In the genomic region with DNA sequence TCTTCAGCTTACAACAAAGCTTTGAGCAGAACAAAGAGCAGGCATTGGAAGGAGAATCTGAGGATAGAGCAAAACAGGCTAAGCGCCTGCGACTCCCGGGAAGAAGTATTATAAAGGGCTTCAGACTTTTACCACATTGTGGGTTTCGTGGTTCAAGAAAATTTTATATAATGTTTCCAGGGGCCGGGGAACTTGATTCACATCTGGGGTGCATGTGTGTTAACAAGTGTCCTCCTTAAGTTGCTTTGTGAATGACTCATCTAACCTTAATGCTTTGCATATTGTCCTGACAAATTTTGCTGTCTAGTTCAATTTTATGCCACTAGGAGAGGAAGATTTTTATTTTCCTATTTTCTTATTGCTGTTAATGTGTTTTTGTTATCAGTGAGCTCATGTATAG, we compare ENCODE assay signal across 15 mouse cellular contexts.
"Had no signal": no experiment of that assay in that cellular context is flagged by ENCODE, and none has a peak within 500 bp of the region (broad histone marks: within the 10 kb centered on the region; RNA-seq: fewer than 3 reads in every experiment).

No protein-coding gene starts in this region.

- DNase-seq: kidney, adult 8-10 months; kidney, postnatal 36 days; layer of hippocampus, adult 9-11 months; layer of hippocampus, postnatal 36 days; left cerebral cortex, postnatal 4 days; lung, embryonic 14.5 days; lung, postnatal 36 days; right cerebral cortex, adult 18-20 months; right cerebral cortex, postnatal 25 days; thymus, postnatal 4 days had no signal

- H3K4me3 ChIP-seq: limb, embryonic 15.5 days; liver, embryonic 12.5 days; midbrain, embryonic 13.5 days; neural tube, embryonic 15.5 days had no signal

- H3K9ac ChIP-seq: limb, embryonic 15.5 days; liver, embryonic 12.5 days; lung, embryonic 14.5 days; midbrain, embryonic 13.5 days; neural tube, embryonic 15.5 days had no signal

- H3K27me3 ChIP-seq: limb, embryonic 15.5 days; liver, embryonic 12.5 days; midbrain, embryonic 13.5 days; neural tube, embryonic 15.5 days had no signal

- H3K27ac ChIP-seq: limb, embryonic 15.5 days; liver, embryonic 12.5 days; midbrain, embryonic 13.5 days; neural tube, embryonic 15.5 days; stomach, postnatal 0 days had no signal

- H3K9me3 ChIP-seq: limb, embryonic 15.5 days; liver, embryonic 12.5 days; midbrain, embryonic 13.5 days; neural tube, embryonic 15.5 days had no signal

- H3K36me3 ChIP-seq: limb, embryonic 15.5 days; liver, embryonic 12.5 days; midbrain, embryonic 13.5 days; neural tube, embryonic 15.5 days had no signal

- H3K4me2 ChIP-seq: limb, embryonic 15.5 days; liver, embryonic 12.5 days; lung, embryonic 14.5 days; midbrain, embryonic 13.5 days; neural tube, embryonic 15.5 days had no signal

- ATAC-seq: liver, embryonic 12.5 days; midbrain, embryonic 13.5 days had no signal
